Mouse (Mus musculus) R1 (cell line): ENCODE data around the gene Hmgcs2.

Experiments used
- DNase-seq: peaks from one replicate; pipeline ENCODE4 v3.0.0-alpha.2; 2018; ENCODE audit warnings: low read depth, low spot score

Gene Hmgcs2

GRCm38 (mm10) chr3:98279682-98280081, 553 bp upstream of the Hmgcs2 start:
- DNase-seq, result no peak

DNA sequence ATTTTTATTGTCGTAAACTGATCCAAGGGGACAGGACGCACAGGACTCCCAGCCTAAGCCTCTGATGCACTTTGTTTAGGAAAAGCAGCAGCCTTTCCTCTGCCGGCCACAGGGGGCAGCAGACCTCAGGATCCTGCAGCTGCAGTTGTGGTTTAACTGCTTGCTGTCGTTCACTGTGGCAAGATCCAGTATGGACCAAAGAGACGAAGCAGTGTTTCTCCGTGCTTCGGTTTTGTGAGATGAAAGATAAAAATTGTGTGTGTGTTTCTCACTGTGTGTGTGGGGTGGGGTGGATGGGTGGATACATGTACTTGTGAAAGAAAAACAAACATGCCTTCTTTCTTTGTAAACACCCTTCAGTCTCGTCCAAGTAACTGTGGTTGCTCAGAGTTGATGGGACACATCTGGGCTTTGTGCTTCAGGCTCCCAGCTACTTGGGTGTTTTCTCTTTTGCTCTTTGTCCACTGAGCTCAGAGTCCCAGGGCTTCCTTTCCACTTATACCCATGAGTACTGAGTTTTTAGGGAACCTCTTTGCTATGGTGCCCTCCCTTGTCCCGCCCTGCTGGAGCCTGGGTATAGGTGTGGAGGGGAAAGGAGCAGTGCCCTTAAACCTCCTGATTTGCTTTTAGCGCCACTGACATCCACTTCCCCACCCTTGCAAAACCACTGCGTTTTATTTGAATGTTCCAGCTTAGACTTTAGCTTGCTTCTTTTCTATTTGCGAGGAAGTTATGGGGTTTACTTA, 871 bp downstream of the Hmgcs2 start:
- peak; percentile 70 for DNase-seq

- no peak for DNase-seq
Measured at GRCm38 (mm10) chr3:98282422-98282821, 2.2 kb downstream of the Hmgcs2 start.

DNA sequence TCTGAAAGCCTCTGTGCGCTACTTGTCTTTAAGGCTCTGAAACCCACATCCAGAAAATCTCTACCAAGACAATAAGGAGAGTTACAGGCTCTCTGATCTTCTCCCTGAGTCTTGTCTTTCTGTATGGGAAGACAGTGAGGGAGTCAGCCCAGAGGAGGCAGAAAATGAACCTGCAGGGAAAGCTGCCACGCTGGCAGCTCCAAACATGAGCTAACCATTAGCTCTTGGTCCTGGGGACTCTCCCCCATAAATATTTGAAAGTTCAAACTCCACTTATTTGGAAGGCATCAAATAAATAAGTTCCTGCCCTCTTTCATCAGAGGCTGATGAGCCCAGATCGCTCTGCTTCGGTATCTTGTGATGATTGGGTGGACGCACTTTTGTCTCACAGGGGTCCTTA, 3.0 kb downstream of the Hmgcs2 start:
- no peak for DNase-seq

GRCm38 (mm10) chr3:98291044-98291443, 10.8 kb downstream of the Hmgcs2 start:
- no peak for DNase-seq

DNA sequence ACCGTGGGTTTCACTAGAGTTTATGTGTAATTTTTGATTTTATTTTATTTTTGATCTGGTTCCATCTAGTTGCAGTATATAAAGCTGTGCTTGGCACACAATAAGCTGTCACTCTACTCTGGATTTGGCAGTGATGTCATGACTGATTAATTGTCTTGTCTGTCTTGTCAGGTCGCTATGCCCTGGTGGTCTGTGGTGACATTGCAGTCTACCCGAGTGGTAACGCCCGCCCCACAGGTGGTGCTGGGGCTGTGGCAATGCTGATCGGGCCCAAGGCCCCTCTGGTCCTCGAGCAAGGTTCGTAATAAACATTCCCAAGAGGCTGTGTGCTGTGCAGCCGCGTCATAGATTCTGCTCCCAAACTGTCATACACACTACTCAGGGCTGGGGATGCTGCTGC, 15.7 kb downstream of the Hmgcs2 start:
- peak; percentile 48 for DNase-seq

DNA sequence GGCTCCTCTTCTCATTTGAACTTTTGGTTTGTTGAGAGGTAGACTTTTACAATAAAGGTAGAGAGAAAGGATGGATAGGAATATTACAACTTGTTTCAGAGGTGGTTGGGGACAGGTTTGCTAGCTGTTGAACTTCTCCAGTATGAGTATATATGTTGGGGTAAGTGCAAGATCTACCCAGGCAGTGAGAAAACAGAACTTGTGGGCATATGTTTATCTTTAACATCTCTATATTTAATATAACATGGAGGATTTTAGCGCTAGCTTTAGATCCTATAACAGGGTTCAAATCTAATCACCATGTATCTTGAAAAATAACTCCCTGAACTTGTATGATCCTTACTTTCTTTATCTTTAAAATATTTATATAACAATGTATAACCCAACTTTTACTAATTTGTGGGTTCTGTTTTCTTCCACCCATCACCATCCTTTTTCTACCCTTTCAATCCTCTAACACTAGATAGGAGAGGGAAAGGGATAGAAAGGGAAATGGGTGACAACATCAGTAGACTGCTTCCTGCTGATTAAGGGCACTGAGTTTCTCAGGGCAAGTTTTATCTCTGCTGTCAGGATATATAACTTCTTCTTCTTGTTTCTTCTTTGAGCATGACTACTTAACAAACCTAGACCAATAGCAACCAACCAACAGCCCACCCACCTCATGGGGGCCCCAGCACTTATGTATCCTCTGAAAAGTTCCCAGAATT, 19.3 kb downstream of the Hmgcs2 start:
- no peak for DNase-seq

GRCm38 (mm10) chr3:98300266-98300665, 20.0 kb downstream of the Hmgcs2 start:
- DNase-seq, result no peak

- no peak for DNase-seq
Measured at GRCm38 (mm10) chr3:98301761-98302160, 21.5 kb downstream of the Hmgcs2 start.

GRCm38 (mm10) chr3:98308606-98309005, 28.4 kb downstream of the Hmgcs2 start:
- no peak for DNase-seq

DNA sequence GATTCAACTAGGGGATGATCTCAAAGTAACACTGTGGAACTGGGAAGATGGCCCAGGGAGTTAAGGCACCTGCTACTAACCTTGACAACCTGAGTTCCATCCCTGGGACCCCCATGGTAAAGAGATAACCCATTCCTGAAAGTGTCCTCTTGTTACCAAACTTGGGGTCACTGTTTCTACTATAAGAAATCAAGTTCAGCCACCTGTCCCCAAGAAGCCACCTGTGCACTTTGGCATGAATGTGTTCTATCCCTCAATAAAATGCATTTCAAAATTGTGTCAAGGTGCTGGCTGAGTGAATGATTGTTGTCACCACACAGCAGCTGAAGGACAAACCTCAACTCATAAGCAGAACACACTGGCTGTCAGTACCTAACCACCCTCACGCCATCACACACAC, 30.2 kb downstream of the Hmgcs2 start:
- DNase-seq, result no peak

GRCm38 (mm10) chr3:98312867-98313266, 32.6 kb downstream of the Hmgcs2 start:
- DNase-seq, result peak; percentile 66

DNA sequence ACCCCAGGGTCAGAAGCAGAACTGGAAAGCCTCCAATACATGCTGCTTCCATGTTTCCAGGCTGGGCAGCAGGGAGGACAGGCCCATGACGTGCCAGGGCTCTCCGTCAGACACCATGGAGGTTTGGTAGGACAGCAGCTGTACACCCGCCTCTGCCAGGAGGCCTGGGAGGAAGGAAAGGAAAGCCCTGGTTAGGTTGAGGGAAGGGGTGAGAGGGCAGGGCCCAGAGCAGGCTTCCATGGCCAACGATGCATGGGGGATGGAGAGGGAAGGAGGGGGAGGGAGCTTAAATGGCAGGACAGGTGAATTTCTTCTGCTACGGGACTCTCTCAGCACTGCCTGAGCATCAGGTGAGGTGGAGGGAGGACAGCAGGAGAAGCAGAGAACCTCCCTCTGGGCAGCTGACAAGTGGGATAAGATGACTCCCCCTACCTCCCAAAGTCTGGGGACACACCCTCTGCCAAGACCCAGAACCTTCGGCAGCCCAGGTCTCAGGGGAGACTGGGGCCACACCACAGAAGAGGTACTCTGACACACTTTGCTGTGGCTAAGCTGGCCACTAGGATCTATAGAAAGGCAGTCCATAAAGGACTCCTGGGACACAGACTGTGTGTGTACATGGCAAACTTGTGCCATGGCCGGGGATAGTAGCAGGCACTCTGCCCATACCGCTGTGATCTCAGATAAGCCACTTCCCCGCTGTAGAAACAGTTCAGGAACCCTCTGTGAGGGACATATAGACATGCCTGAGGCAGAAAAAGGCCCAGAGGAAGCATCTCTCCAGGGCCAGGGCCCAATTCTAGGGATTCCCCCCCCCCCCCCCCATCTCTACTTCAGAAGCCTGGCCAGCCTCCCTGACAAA, 33.3 kb downstream of the Hmgcs2 start:
- DNase-seq, result no peak

GRCm38 (mm10) chr3:98315181-98315580, 34.9 kb downstream of the Hmgcs2 start:
- no peak for DNase-seq

GRCm38 (mm10) chr3:98317143-98317542, 36.9 kb downstream of the Hmgcs2 start:
- no peak for DNase-seq

GRCm38 (mm10) chr3:98319190-98319589, 39.0 kb downstream of the Hmgcs2 start:
- DNase-seq, result no peak

GRCm38 (mm10) chr3:98322209-98322608, 42.0 kb downstream of the Hmgcs2 start:
- no peak for DNase-seq

GRCm38 (mm10) chr3:98324235-98324634, 44.0 kb downstream of the Hmgcs2 start:
- DNase-seq, result no peak

GRCm38 (mm10) chr3:98334010-98334409, 53.8 kb downstream of the Hmgcs2 start:
- DNase-seq, result no peak

GRCm38 (mm10) chr3:98335331-98335730, 55.1 kb downstream of the Hmgcs2 start:
- no peak for DNase-seq

DNA sequence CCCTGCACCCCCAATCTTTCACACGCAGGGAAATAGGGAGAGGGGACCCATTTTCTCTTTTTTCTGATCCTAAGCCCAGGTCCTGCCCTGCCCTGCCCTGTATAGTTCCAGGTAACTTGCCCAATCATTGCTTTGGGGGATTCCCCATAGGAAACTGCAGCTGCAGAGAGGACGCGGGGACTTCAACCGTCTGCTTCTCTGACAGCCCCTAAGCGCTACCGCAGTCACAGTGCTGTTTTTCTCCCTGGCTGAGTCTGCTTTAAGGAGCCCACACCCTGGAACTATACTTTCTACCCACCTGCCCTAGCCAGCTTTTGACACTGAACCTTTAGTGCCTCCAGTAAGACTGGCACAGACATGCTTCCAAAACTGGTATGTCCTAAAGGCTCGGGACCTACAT, 55.7 kb downstream of the Hmgcs2 start:
- no peak for DNase-seq
